Mouse (Mus musculus): ENCODE data around the gene Klhdc8b. TPM values are rescaled to one million over a fixed set of nuclear protein-coding genes. Genes with fewer than 3 reads are reported as not detected.

The Klhdc8b gene
- total RNA-seq, 2 experiments from 2014 or later = 40.3 to 44.7 TPM

DNA sequence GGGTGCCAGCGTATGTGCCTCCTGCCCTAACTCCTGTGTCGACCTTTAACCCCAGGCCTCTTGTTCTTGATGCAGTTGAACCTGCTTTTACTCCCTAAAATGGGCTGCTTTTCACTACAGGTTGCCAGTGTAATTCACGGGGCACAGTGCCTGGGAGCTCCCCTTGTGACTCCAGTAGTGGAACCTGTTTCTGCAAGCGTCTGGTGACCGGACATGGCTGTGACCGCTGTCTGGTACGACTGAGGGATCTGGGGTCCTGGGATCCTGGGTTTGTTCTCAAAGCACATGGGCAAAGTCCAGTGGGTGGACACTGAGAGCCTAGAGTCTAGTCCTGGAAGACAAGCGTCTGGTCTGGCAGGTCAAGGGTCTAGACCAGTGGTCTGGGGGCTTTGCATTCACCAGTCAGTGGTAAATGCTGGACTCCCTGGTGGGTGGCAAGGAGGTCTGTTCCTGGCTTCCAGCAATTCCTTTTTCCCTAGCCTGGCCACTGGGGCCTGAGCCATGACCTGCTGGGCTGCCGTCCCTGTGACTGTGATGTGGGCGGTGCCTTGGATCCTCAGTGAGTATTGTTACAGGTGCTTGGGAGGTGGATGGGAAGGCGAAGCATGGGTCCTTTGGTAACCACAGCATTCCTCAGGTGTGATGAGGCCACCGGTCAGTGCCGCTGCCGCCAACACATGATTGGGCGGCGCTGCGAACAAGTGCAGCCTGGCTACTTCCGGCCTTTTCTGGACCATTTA, 21.8 kb upstream of the Klhdc8b start:
- DNase-seq (ENCODE audit: low spot score in 2 of 2) = no peak

DNA sequence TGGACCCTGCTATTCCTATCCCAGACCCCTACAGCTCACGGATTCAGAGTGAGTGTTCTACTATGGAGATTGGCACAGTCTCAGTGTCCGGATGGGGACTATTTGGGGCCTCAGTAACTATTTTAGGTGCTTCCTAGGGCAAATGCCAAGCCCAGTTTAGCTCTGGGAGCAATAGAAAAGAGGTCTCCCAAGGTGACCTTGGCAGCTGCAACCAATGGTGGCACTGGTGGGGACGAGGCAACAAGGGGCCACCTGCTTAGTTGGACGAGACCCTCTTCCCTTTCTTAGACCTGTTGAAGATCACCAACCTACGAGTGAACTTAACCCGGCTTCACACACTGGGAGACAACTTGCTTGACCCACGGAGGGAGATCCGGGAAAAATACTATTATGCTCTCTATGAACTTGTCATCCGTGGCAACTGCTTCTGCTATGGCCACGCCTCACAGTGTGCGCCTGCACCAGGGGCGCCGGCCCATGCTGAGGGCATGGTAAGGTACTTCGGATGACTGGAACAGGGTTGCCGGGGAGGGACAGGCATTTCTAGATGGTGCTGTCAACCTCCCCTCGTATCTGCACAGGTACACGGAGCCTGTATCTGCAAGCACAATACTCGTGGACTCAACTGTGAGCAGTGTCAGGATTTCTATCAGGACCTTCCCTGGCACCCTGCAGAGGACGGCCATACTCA, 20.3 kb upstream of the Klhdc8b start:
- DNase-seq (ENCODE audit: low spot score in 2 of 2) = no peak

DNA sequence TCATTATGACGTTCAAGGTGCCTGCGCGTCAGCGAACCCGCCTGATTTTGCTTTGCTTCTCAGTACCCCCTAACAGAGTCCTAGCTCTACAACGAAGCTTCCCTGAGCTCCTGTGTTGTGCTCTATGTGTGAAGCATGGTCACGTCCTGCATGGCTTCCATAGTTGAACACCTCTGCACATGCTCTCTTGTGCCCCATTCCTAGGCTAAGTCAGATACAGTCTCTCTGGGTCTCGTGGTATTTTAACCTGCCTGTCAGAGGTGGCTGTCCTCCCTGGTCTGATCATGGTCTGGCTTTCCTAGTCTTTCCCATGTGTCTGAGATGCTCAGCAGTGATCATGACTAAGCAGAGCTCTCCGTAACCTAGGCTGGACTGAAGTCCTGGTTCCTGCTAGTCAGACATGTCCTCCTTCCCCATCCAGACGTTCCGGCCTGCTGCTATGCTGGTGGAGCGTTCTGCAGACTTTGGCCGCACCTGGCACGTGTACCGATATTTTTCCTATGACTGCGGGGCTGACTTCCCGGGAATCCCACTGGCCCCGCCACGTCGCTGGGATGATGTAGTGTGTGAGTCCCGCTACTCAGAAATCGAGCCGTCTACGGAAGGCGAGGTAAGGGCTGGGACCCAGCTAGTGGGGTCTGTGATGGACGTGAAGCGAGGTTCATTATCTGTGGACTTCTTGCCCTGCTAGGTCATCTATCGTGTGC, 19.6 kb upstream of the Klhdc8b start:
- DNase-seq (ENCODE audit: low spot score in 2 of 2) = no peak

DNA sequence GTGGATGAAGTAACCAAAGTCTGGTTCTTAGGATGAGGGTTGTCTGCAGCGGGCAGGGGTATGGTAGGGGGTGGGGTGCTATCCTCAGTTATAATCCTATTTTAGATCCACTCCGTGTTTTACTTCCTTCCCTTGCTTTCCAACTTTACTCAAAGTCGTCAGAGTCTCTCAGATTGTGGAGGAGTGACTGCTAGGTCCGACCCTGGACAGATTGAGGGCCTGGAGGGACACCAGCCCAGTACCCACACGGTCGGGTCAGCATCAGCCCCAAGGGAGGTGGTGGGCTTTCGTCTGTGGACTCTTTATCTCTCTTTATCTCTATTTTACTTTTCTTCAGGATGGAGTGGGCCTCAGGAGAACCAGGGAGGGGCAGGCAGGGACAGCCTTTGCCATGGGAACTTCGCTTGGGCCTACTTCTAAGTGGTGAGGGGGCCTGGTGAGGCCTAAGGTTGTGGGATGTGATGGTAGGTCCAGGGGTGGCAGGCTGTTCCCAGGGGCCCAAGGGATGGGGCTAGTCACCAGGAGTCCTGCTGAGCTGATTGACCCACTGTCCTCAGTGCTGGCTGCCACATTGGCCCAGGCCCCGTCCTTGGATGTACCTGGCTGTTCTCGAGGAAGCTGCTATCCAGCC, 18.5 kb upstream of the Klhdc8b start, which contains the start of gene Lamb2:
TSS of gene Lamb2 (plus strand) at position 16 of the 631 bp plus-strand sequence.
- no peak for DNase-seq (ENCODE audit: low spot score in 2 of 2)

DNA sequence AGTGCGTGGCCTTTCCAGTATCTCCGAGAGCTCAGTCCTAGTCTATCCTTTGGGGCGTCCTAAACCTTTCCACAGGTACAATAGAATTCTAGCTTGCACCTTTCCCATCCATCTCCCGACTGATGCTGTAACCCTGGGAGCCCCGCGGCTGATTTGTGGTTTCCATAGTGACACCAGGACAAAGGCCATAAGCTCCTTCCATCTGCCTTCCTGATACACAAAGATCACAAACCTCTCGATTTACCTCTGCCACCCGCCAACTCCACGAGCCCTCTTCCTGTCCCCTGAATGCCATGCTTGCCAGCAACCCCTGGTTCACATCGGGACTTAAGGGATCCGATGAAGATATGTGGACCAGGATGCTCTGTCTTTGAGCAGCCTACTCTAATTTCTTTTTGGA, 17.9 kb upstream of the Klhdc8b start:
- no peak for DNase-seq (ENCODE audit: low spot score in 2 of 2)

DNA sequence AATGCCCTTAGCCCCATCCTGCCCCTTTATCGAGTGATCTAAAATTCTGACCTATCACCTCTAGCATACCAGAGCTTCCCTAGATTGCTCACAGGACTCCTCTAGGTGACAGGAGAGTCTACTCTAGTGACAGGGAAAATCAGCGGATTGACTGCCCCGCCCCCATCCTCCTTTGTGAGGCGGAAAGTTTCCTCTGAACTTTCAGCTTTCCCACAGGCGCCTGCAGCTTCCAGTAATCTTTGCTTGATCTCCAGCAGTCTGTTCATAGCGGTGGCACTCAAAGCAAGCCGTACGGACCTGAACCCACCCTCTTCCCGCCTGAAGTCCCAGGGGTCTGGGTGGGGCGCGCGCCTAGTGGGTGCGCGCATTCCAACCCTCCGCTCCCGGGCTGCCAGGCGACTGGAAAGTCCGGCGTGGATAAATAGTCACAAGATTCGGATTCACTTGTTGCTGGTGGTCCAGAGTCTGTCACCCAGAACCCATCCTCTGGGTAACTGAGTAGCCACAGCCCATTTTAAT, 17.3 kb upstream of the Klhdc8b start:
- DNase-seq (ENCODE audit: low spot score in 2 of 2) = no peak

DNA sequence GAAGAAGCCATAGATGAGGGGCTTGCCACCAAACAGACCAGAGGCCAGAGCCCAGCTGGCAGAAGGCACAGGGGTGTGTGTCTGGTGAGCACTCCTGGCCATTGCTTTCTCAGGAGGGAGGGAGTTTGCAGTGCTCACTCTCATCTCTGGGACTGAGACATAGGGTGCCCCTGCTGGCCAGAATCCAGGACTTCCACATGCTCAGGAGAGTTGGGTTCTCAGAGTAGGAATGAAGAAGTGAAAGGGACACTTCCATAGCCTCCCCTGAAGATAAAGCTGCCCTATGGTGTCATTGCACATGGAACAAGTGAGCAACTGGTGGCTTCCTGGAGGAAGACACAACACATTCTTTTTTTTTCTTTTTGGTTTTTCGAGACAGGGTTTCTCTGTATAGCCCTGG, 13.1 kb upstream of the Klhdc8b start:
- no peak for DNase-seq (ENCODE audit: low spot score in 2 of 2)

DNA sequence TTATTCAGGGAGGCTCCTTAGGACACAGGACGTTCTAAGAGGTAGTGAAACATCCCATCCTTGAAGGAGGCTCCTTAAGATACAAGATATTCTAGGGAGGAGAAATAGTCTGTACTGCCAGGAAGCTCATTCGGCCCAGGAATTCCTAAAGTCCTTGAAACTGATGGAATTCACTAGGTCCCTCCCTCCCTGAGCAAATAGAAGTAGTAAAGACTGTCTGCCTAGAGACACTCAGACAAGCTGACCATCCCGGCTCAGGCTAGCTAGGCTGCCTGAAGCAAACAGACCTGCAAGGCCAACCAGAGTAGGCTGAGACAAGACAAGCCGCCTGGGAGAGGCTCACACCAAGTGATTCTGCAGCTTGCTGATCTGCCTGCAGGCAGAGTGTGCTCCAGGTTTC, 8.5 kb upstream of the Klhdc8b start:
- no peak for DNase-seq (ENCODE audit: low spot score in 2 of 2)

DNA sequence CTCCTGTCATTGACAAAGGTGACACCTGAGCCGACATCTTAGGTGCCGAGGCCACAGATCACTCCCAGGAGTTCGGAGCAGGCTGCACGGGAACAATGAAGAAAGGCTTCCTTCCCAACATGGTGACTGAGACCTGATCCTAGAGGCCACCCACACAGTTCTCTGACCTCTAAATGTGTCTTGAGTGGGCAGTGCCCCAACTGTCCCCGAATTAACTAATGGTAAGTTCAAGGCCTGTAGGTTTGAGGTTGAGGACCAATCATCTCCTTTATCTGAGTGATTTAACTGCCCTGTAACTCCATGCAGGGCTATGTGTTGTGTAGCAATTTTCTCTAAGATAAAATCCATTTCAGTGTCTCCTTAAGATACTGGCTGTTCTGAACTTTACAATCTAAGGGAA, 8.0 kb upstream of the Klhdc8b start:
- no peak for DNase-seq (ENCODE audit: low spot score in 2 of 2)

DNA sequence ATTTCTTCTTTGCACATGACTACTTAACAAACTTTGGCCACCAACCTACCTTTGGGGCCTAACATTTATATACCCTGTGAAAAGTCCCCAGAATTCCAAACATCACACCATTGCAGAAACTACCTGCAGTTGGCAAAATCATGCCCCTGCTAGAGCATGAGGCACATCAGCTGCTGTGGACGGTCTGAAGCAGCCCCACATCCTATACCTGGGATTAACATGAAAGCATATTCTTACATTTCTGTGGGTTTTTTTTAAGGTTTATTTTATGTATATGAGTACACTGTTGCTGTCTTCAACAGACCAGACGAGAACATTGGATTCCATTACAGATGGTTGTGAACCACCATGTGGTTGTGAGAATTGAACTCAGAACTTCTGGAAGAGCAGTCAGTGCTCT, 4.8 kb upstream of the Klhdc8b start:
- DNase-seq (ENCODE audit: low spot score in 2 of 2) = no peak

DNA sequence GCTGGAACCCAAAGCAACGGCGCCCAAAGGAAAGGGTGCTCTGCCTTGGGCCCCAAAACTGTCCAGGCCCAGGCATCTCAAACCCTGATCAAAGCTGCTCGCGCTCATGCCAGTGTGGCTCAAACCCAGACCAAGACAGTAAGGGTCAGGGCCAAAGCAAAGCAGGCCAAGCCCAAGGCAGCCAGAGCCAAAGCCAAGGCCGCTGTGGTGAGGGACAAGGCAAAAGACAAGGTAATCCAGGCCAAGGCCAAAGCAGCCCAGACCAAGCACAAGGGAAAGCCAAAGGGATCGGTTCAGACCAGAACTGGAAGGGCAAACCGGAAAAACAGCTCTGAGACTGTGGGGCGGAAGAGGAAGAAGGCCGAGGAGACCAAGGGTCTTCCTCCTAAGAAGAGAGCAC, 2.3 kb upstream of the Klhdc8b start:
- no peak for DNase-seq (ENCODE audit: low spot score in 2 of 2)

DNA sequence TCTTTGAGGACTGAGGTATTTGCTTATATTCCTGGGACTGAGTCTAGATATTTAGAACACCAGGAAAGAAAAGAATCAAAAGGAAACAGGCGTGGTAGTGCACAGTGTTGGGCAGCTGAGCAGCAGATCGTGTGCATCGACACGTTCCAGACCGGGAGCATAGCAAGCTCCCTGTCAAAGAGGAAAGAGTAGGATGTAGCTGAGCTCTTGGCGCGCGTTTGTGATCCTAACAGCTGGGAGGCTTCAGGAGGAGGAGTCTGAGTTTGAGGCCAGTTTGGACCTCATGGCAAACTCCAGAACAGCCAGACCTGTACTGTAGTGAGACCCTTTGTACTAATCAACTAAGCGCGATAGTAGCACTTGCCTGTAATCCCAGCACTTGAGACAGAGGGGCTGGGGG, 811 bp upstream of the Klhdc8b start:
- no peak for DNase-seq (ENCODE audit: low spot score in 2 of 2)

DNA sequence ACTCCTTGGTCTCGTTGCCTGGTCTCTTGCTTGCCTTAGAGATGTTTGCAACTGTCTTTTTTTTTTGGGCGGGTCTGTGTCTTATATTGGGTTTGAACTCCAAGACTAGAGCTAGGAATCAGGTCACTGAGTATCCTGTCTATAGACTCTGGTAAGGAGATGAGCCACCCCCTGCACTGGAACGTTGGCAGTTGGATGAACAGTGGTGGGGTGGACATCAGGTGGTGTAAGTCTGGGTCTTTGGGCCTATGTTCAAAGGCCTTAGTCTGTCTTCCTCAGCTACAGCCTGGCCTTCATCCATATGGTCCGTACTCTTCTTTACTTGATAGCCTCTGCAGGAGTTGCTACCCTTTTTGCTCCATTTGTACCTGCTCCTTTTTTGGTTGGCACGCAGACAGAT, 294 bp upstream of the Klhdc8b start:
- no peak for DNase-seq (ENCODE audit: low spot score in 2 of 2)

DNA sequence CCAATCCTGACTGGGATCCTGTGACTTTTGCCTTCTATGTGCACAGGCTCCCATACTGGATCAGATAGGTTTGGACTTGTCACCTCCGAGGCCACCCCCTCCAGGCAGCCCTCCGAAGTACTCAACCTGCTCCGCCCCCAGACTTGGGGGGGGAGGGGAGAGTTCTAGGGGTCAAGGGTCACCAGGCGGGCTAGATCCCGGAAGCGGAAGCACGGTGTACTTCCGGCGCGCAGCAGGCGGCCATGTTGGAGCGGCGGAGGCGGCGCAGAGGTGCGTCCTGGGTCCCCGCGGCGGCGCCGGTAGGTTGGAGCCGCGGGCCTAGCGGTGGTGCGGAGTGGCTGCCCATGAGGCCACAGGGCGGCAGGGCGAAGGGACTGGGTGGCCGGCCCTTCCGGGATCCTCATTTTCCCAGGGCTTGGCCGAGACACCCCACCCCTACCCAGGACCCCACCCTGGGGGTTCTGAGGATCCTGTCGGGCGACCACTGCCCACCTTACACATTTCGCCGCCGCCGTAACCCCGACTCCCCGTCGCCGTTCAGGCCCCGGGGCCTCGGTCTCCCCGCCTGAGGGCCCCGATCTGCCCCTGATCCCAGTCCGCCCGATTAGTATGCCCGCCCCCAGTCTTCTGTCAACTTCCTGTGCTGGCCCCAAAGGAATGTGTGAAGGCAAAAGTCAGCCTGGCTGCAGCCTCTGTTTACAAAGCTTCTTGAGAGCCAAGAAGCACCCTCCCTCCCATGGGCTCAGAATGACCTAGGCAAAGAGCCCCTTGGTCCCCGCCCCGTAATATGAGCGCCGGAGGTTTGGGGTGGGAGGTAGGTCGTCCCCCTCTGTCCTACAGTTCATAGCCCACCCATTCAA, 832 bp downstream of the Klhdc8b start, which contains the start of gene Ccdc71:
TSS of gene Ccdc71 (plus strand) at position 209 of the 860 bp plus-strand sequence.
- peak; percentile 84 to 88 for DNase-seq (ENCODE audit: low spot score in 2 of 2)

DNA sequence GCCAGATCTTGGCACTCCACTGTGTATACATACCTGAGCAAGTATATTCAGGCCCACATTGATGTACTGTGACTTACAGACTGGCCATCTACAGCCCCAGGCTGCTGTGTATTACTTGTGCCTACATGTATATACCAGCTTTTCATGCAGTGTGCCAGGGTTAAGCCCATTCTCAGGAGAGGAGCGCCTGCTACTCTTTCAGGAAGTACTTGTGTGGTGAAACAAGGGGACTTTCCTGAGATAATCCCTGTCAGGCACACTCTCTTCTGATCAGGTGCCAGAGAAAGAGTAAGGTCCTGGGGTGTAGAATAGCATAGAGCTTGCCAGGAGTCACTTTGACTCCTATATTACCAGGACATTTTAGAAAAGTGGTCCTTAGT, 1.5 kb downstream of the Klhdc8b start:
- no peak for DNase-seq (ENCODE audit: low spot score in 2 of 2)

DNA sequence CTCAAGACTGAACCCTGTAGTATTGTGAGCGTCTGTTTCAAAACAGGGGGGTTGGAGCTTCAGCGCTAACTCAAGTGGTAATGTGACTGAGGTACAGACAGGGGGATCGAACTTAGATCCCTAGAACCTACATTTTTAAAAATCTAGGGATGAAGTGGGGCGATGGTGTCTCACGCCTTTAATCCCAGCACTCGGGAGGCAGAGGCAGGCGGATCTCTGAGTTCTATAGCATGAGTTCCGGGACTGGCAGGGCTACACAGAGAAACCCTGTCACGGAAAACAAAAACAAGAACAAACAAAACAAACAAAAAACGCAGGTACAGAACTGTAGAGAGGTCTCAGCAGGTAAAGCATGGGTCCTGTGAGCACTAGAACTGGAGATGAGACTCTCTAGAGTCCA, 4.4 kb downstream of the Klhdc8b start:
- DNase-seq (ENCODE audit: low spot score in 2 of 2) = no peak

DNA sequence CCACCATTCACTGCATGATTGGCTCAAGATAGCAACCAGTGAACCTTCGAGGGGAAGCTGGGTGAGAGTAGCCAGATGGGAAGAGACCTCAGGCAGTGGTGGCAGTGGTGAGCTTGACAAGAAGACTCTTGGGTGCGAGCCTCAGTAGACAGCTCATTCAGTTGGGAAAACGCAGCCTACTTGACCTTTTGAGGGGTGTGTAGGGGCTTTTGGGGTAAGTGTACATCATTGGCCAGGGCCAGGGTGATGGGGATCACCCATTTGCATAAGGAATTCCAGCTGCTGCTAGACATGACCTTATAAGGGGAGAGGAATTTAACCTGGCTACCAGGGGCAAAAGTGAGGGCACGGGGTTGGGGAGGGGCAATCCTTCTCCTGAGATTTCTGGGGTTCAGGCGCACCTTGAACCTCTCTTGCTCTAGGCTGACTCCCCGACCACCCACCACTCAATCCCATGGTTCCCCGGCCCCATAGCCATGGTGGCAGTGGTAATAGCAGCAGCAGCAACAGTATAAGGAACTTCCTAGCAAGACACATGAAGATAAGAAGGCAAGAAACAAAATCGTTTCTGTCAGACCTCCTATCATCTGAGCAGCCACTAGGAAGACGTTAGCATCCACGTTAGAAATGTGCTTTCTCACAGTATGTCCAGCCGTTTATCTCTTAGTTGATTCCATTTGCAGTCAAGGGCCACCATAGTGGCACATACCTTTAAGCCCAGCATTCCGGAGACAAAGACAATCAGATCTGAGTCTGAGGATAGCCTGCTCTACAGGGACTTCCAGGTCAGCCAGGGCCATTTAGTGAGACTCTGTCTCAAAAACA, 5.4 kb downstream of the Klhdc8b start:
- no peak for DNase-seq (ENCODE audit: low spot score in 2 of 2)

DNA sequence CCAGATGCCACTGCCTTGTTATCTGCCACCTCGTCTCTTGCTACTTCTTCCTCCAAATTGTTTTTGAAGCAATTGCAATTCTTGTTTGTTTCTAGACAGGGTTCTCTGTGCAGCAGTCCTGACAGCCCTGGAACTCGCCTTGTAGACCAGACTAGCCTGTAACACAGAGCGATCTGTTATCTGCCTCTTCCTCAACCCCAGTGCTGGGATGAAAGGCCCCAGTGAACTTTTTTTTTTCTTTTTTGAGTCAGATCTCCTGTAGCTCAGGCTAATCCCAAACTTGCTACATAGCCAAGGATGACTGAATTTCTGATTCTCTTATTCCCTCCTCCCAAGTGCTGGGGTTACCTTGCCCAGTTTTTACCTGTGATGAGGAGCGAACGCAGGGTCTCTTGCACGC, 7.0 kb downstream of the Klhdc8b start:
- no peak for DNase-seq (ENCODE audit: low spot score in 2 of 2)

DNA sequence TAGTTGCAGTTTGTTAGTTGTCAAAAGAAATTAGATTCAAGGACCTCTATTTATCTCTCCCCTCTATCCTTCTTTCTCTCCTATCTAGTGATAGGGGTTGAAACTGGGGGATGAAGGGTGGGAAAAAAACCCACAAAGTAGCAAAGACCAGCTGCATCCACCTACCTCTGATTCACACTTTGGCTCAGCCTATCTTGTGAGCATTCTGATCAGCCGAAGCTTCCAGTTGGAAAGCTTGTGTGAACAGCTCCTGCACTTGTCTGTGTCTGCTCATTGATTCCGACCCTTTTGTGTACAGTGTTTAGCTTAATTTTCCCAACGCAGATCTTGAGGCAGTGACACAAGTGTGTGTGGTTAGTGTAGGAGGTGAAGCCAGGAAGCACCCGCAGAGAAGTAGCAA, 7.9 kb downstream of the Klhdc8b start:
- DNase-seq (ENCODE audit: low spot score in 2 of 2) = no peak

DNA sequence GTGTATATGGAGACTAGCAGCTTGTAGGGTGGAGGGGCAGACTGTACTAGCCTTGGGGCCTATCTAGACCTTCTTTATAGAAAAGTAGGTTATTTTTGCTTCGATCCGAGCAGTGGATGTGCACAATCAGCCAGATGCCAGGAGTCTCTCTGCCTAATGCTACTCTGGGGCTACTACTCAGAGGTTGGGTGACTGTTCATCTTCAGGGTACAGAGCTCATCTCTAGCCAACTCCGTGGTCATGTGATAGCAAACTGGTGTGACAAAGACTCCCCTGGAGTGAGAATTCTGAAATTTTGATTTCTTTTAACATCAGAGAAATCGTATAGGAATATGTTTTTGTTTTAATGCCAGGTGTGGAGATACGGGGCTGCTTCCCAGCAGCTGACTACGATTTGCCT, 8.5 kb downstream of the Klhdc8b start:
- no peak for DNase-seq (ENCODE audit: low spot score in 2 of 2)

Data from left cerebral cortex, adult 18-20 months (tissue).